Mouse (Mus musculus) forebrain, embryonic 15.5 days (tissue): Measurements from ENCODE around the gene Tcf7l2. TPM values are rescaled to one million over a fixed set of nuclear protein-coding genes. Genes with fewer than 3 reads are reported as not detected.

Experiments used
- ATAC-seq: fragments of 200-750 bp; cut with Nextera tagmentation; replicated peaks from 2 replicates; pipeline ENCODE4 v1.8.0; 2017; ENCODE audit warnings: mild to moderate bottlenecking, moderate TSS enrichment, moderate library complexity
- H3K27ac ChIP-seq: fragments of 300-500 bp; sonication (generic); replicated peaks from 2 replicates; pipeline ENCODE4 v1.5.1; 2015; ENCODE audit warnings: mild to moderate bottlenecking, inconsistent platforms
- H3K27me3 ChIP-seq: fragments of 300-500 bp; sonication (generic); 2 replicates; pipeline ENCODE4 v1.6.1; 2015; ENCODE audit warnings: inconsistent platforms
- H3K36me3 ChIP-seq: fragments of 300-500 bp; sonication (generic); 2 replicates; pipeline ENCODE4 v1.6.1; 2015; ENCODE audit warnings: mild to moderate bottlenecking, inconsistent platforms
- H3K4me1 ChIP-seq: fragments of 300-500 bp; sonication (generic); 2 replicates; pipeline ENCODE4 v1.6.1; 2015; ENCODE audit warnings: inconsistent platforms
- H3K4me2 ChIP-seq: fragments of 300-500 bp; sonication (generic); replicated peaks from 2 replicates; pipeline ENCODE4 v1.6.1; 2015; ENCODE audit warnings: mild to moderate bottlenecking, inconsistent platforms
- H3K4me3 ChIP-seq: fragments of 300-500 bp; sonication (generic); 2 replicates; pipeline ENCODE4 v1.5.1; 2015; ENCODE audit warnings: mild to moderate bottlenecking, inconsistent platforms
- H3K9ac ChIP-seq: fragments of 300-500 bp; sonication (generic); replicated peaks from 2 replicates; pipeline ENCODE4 v1.6.1; 2015; ENCODE audit warnings: mild to moderate bottlenecking, inconsistent platforms
- H3K9me3 ChIP-seq: fragments of 300-500 bp; sonication (generic); 2 replicates; pipeline ENCODE4 v1.6.1; 2016; ENCODE audit warnings: inconsistent platforms
- WGBS: fragments of 180-500 bp; shearing (Covaris S2); methylation state at CpG from one replicate; pipeline ENCODE4 v1.1.7; 2015; ENCODE audit warnings: mixed read lengths; 5-methylcytosine and 5-hydroxymethylcytosine counted together
- polyA plus RNA-seq: library from polyadenylated mRNA; unstranded; fragments of >200 nt; fragmentation: Nextera tagmentation; extraction: Ambion mirVana; gene quantifications from 2 replicates; pipeline ENCODE4 v1.2.1, GENCODE M21; 2015

The Tcf7l2 gene
- polyA plus RNA-seq, 1 experiment from 2014 or later: 95.4 TPM

DNA sequence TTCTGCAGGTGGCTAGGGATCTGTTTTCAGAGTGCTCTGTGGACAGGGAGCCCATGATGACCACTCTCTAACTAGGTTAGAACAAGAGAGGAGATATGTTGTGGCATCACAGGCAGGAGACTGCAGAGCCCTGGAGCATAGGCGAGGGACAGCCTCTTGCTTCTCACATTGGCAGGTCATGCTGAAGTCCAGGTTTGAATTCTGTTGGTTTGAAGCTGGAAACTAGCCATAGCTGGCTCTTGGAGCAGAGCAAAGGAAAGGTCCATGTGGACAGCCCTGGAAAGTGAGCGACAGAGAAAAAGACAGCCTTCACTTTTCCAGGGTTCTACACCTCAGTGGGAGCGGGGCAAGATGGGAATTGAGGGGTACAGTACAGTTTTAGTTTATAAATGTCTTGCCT lies 20.6 kb downstream of the Tcf7l2 start:
- H3K9ac ChIP-seq: no peak overlapping the region
- H3K9me3 ChIP-seq: no peaks in the 10 kb centered on the region
- no peaks in the 10 kb centered on the region for H3K27me3 ChIP-seq
- H3K36me3 ChIP-seq: no peaks in the 10 kb centered on the region
- 0 out of 2 replicates have a peak, but pooled peaks cover under 1% of the 10 kb centered on the region for H3K4me1 ChIP-seq
- no peak for ATAC-seq
- no peak overlapping the region for H3K4me2 ChIP-seq
- no peak overlapping the region for H3K27ac ChIP-seq
- 95% methylated on average over 3 of the region's 3 CpGs for WGBS
- H3K4me3 ChIP-seq: no peak overlapping the region

GRCm38 (mm10) chr19:55765814-55766213 lies 24.2 kb downstream of the Tcf7l2 start:
- no peaks in the 10 kb centered on the region for H3K36me3 ChIP-seq
- no peak overlapping the region for H3K4me2 ChIP-seq
- WGBS: 84% methylated on average over 11 of the region's 11 CpGs
- H3K27me3 ChIP-seq: no peaks in the 10 kb centered on the region
- ATAC-seq: no peak
- H3K4me3 ChIP-seq: no peak overlapping the region
- no peaks in the 10 kb centered on the region for H3K9me3 ChIP-seq
- no peak overlapping the region for H3K9ac ChIP-seq
- H3K27ac ChIP-seq: no peak overlapping the region
- 0 out of 2 replicates have a peak, but pooled peaks cover 2% of the 10 kb centered on the region for H3K4me1 ChIP-seq

GRCm38 (mm10) chr19:55767104-55767503 lies 25.5 kb downstream of the Tcf7l2 start:
- H3K36me3 ChIP-seq: no peaks in the 10 kb centered on the region
- H3K27me3 ChIP-seq: no peaks in the 10 kb centered on the region
- no peaks in the 10 kb centered on the region for H3K9me3 ChIP-seq
- H3K9ac ChIP-seq: no peak overlapping the region
- no peak overlapping the region for H3K4me3 ChIP-seq
- H3K4me2 ChIP-seq: no peak overlapping the region
- H3K27ac ChIP-seq: no peak overlapping the region
- 0 out of 2 replicates have a peak, but pooled peaks cover 2% of the 10 kb centered on the region for H3K4me1 ChIP-seq
- WGBS: 68% methylated on average over 6 of the region's 6 CpGs
- no peak for ATAC-seq

DNA sequence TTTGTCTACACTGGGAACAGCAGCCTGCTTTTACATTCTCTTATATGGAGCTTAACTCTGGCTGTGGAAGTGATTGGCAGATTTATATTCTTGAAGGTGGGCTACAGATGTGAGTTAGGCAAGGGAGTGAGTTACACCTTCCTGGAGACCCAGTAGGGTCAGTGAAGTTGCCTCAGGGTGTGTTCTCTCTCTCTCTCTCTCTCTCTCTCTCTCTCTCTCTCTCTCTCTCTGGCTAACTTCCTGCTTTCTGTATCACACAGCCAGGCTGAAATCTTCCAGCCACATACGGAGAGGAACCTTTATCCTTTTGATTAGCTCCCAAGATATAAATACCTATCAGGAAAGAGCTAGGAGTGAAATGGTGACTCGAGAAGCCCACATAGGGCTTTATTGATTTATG lies 26.0 kb downstream of the Tcf7l2 start:
- H3K4me1 ChIP-seq: 0 out of 2 replicates have a peak, but pooled peaks cover 2% of the 10 kb centered on the region
- WGBS: 58% methylated on average over 2 of the region's 2 CpGs
- no peak for ATAC-seq
- no peak overlapping the region for H3K4me3 ChIP-seq
- H3K36me3 ChIP-seq: no peaks in the 10 kb centered on the region
- no peak overlapping the region for H3K27ac ChIP-seq
- H3K27me3 ChIP-seq: no peaks in the 10 kb centered on the region
- H3K9me3 ChIP-seq: no peaks in the 10 kb centered on the region
- H3K4me2 ChIP-seq: no peak overlapping the region
- no peak overlapping the region for H3K9ac ChIP-seq

DNA sequence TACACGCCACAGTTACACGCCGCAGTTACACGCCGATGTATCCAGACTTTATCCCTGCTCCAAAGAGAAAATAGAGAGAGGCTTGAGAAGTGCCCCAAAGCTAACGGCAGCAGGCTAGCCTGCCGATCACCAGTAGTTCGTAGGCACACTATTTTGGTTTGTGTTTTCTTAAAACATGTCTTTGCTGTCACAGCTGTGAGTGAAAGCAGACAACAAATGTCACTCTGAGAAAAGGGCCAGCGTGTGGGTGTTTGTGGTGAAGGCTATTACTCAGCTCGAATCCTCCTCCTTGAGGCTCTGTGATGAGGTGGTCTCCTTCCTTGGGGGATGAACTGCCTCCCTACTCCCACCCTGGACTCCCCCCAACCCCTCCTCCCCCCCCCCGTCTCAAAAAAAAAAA lies 26.6 kb downstream of the Tcf7l2 start:
- 0 out of 2 replicates have a peak, but pooled peaks cover 4% of the 10 kb centered on the region for H3K4me1 ChIP-seq
- WGBS: 58% methylated on average over 10 of the region's 11 CpGs
- no peak for ATAC-seq

DNA sequence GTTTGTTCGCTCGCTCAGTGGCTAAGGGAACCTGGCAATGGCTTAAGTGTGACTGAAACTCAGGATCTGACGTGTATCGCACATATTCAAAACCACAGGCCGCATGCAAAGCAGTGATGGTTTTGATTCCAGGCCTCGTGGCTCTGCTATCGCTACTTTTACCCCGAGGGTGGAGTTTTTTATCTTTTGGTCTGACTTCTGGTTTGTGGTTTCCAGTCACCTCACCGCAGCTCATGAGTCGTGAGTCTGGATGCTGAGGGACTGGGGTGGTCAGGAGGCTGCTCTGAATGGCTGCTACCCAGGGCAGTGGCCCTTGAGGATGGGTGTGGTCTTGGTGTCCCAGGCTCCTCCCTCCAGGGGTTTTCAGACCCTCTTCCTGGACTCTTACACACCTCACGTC lies 27.3 kb downstream of the Tcf7l2 start:
- Histone ChIP-seq H3K4me3 (no peak overlapping the region), H3K9ac (no peak overlapping the region)

More for the DNA sequence above, 26.6 kb downstream of the Tcf7l2 start:
- Histone ChIP-seq H3K4me3 (no peak overlapping the region), H3K9ac (no peak overlapping the region), H3K4me2 (no peak overlapping the region), H3K27me3 (no peaks in the 10 kb centered on the region), H3K36me3 (no peaks in the 10 kb centered on the region), H3K9me3 (no peaks in the 10 kb centered on the region), H3K27ac (no peak overlapping the region)

DNA sequence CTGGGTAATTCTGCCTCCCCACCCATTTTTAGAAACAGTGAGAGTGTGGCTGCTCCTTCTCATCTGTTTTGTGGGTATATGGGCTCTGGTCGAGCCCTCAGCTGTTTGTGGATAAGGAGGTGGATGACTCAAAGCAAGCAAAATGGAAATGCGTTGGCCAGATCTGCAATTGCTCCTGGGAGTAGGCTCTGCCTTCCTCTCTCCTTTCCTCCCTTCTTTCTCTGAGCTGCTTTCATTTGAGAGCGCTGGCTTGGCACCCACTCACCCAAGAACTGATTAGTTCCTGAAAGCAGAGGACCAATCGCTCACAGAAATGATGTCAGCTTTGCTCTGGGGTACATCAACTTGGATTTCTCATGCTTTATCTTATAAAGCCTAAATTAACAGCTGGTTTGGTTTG lies 32.7 kb downstream of the Tcf7l2 start:
- Histone ChIP-seq H3K27me3 (no peaks in the 10 kb centered on the region), H3K4me2 (no peak overlapping the region), H3K9ac (no peak overlapping the region), H3K36me3 (no peaks in the 10 kb centered on the region), H3K27ac (no peak overlapping the region), H3K9me3 (no peaks in the 10 kb centered on the region), H3K4me3 (no peak overlapping the region), H3K4me1 (peaks cover 19% of the 10 kb centered on the region)
- 52% methylated on average over 4 of the region's 4 CpGs for WGBS
- no peak for ATAC-seq

More for the DNA sequence above, 27.3 kb downstream of the Tcf7l2 start:
- no peak overlapping the region for H3K27ac ChIP-seq
- no peaks in the 10 kb centered on the region for H3K27me3 ChIP-seq
- 72% methylated on average over 11 of the region's 11 CpGs for WGBS
- no peak for ATAC-seq
- no peaks in the 10 kb centered on the region for H3K36me3 ChIP-seq
- H3K9me3 ChIP-seq: no peaks in the 10 kb centered on the region
- peaks cover 10% of the 10 kb centered on the region for H3K4me1 ChIP-seq
- no peak overlapping the region for H3K4me2 ChIP-seq

DNA sequence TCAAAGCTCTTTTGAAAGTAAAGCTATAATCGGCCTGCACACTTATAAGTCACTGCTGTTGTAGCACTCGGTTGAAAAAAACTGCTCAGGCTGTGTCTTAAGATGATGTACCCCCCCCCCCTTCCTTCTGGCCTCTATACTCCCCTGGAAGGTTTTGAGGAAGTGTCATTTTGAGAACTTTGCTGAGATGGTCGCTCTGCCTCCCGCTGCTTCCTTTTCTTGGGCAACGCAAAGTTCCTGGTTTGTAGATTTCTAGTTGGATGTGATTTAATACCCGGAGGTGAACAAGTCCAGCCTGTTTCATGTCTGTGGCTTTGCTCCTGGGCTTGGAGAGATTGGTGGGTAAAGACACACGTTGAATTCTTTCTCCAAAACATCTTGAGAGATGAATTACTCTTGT lies 33.2 kb downstream of the Tcf7l2 start:
- Histone ChIP-seq H3K9ac (no peak overlapping the region), H3K4me2 (no peak overlapping the region), H3K36me3 (no peaks in the 10 kb centered on the region), H3K9me3 (no peaks in the 10 kb centered on the region), H3K4me1 (peaks cover 22% of the 10 kb centered on the region), H3K27ac (no peak overlapping the region), H3K27me3 (no peaks in the 10 kb centered on the region), H3K4me3 (no peak overlapping the region)
- 74% methylated on average over 7 of the region's 7 CpGs for whole genome bisulfite sequencing
- ATAC-seq: no peak

- H3K4me3 ChIP-seq: no peak overlapping the region
- H3K4me1 ChIP-seq: peaks cover 12% of the 10 kb centered on the region; the same call in 1 of the 2 replicates
- no peak overlapping the region for H3K9ac ChIP-seq
- no peak overlapping the region for H3K27ac ChIP-seq
- H3K36me3 ChIP-seq: no peaks in the 10 kb centered on the region
- H3K4me2 ChIP-seq: no peak overlapping the region
- 69% methylated on average over 10 of the region's 10 CpGs for WGBS
- no peaks in the 10 kb centered on the region for H3K9me3 ChIP-seq
- H3K27me3 ChIP-seq: no peaks in the 10 kb centered on the region
- no peak for ATAC-seq
Observed at GRCm38 (mm10) chr19:55779871-55780270, 38.3 kb downstream of the Tcf7l2 start.

DNA sequence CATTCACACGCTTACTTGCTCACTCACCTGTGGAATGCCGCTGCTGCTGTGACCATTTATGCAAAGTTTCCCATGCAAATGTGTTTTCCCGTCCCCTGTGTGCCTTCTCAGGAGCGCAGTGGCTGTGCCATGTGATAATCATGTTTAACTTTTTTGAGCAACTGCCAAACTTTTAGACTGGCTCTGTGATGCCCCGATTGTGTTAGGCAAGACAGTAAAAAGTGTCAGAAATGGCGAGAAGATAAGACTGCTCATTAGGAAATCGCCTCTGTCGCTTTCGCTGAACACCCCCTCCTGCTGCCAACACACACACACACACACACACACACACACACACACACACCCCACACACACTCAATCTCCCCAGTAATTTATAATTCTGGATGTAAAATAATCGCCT lies 39.5 kb downstream of the Tcf7l2 start:
- H3K36me3 ChIP-seq: no peaks in the 10 kb centered on the region
- WGBS: 43% methylated on average over 10 of the region's 10 CpGs
- H3K27ac ChIP-seq: no peak overlapping the region
- peaks cover 13% of the 10 kb centered on the region; the same call in 1 of the 2 replicates for H3K4me1 ChIP-seq
- no peak overlapping the region for H3K4me2 ChIP-seq
- H3K9me3 ChIP-seq: no peaks in the 10 kb centered on the region
- no peak overlapping the region for H3K4me3 ChIP-seq
- no peak for ATAC-seq
- no peaks in the 10 kb centered on the region for H3K27me3 ChIP-seq
- no peak overlapping the region for H3K9ac ChIP-seq

GRCm38 (mm10) chr19:55781681-55782080 lies 40.1 kb downstream of the Tcf7l2 start:
- Histone ChIP-seq H3K4me1 (peaks cover 13% of the 10 kb centered on the region; the same call in 1 of the 2 replicates), H3K27ac (no peak overlapping the region), H3K27me3 (no peaks in the 10 kb centered on the region), H3K36me3 (no peaks in the 10 kb centered on the region), H3K9me3 (no peaks in the 10 kb centered on the region), H3K4me2 (no peak overlapping the region), H3K4me3 (no peak overlapping the region), H3K9ac (no peak overlapping the region)
- no peak for ATAC-seq
- WGBS: 81% methylated on average over 8 of the region's 8 CpGs

GRCm38 (mm10) chr19:55784796-55785418 lies 43.3 kb downstream of the Tcf7l2 start:
- Histone ChIP-seq H3K27me3 (no peaks in the 10 kb centered on the region), H3K9ac (no peak overlapping the region), H3K4me3 (no peak overlapping the region), H3K4me2 (no peak overlapping the region), H3K9me3 (no peaks in the 10 kb centered on the region), H3K36me3 (no peaks in the 10 kb centered on the region), H3K4me1 (peaks cover 15% of the 10 kb centered on the region), H3K27ac (no peak overlapping the region)
- 83% methylated on average over 21 of the region's 21 CpGs for WGBS
- no peak for ATAC-seq

- Histone ChIP-seq H3K4me2 (no peak overlapping the region), H3K4me1 (peaks cover 14% of the 10 kb centered on the region), H3K9me3 (no peaks in the 10 kb centered on the region), H3K36me3 (no peaks in the 10 kb centered on the region), H3K27ac (no peak overlapping the region), H3K27me3 (no peaks in the 10 kb centered on the region), H3K4me3 (no peak overlapping the region), H3K9ac (no peak overlapping the region)
- WGBS: 85% methylated on average over 13 of the region's 13 CpGs
- ATAC-seq: no peak
Observed at GRCm38 (mm10) chr19:55787420-55787819, 45.8 kb downstream of the Tcf7l2 start.
